In genomic region chr16:4594814-4595526, GRCm38 (mm10) we compare ENCODE assay signal across 8 mouse cellular contexts. TPM values are rescaled to one million over a fixed set of nuclear protein-coding genes. Genes with fewer than 3 reads are reported as not detected.
DNase-seq lines count a peak whose midpoint lies in the region; ATAC-seq and TF ChIP-seq lines count a peak whose summit lies in the region.

No protein-coding gene starts in this region.

- peak overlapping the region; percentile 98 for H3K9ac ChIP-seq in heart, embryonic 13.5 days
- peak overlapping the region; percentile 81 for H3K9ac ChIP-seq in liver, embryonic 11.5 days (ENCODE audit: low read depth, low read length)

- 2% methylated on average over 47 of the region's 52 CpGs for WGBS in spleen, adult 2 months
- WGBS in heart, embryonic 13.5 days: 1% methylated on average over 41 of the region's 52 CpGs
- under 1% methylated on average over 43 of the region's 52 CpGs for WGBS in liver, embryonic 11.5 days
- 2% methylated on average over 45 of the region's 52 CpGs for WGBS in small intestine, adult 2 months

- DNase-seq in cerebellum, adult 8-10 months: peak; percentile 44
- no peak for DNase-seq in spleen, adult 2 months (ENCODE audit: low read depth in 1 of 2, low spot score in 2 of 2)
- DNase-seq in spleen, postnatal 14 days (ENCODE audit: low spot score in 2 of 2): no peak
- DNase-seq in liver, embryonic 11.5 days (ENCODE audit: low spot score): no peak
- DNase-seq in urinary bladder, postnatal 25 days (ENCODE audit: low spot score): no peak

- H3K9me3 ChIP-seq in heart, embryonic 13.5 days: no peaks in the 10 kb centered on the region
- no peaks in the 10 kb centered on the region for H3K9me3 ChIP-seq in liver, embryonic 11.5 days (ENCODE audit: control insufficient read depth, low read length)

- no peak for ATAC-seq in cerebellum, adult (ENCODE audit: insufficient number of reproducible peaks, low FRiP score, low TSS enrichment)
- ATAC-seq in heart, embryonic 13.5 days (ENCODE audit: extremely low read depth, insufficient number of reproducible peaks, low FRiP score, low TSS enrichment): peak; percentile 4; the same call in 1 of the 2 replicates
- no peak for ATAC-seq in liver, embryonic 11.5 days (replicated peaks; ENCODE audit: low FRiP score)

- H3K36me3 ChIP-seq in spleen, adult 2 months (ENCODE audit: control insufficient read depth, insufficient read depth, low read length): no peaks in the 10 kb centered on the region
- H3K36me3 ChIP-seq in heart, embryonic 13.5 days: peaks cover 14% of the 10 kb centered on the region
- peaks cover 6% of the 10 kb centered on the region; the same call in 1 of the 2 replicates for H3K36me3 ChIP-seq in liver, embryonic 11.5 days (ENCODE audit: control insufficient read depth, insufficient read depth, low read length)
- H3K36me3 ChIP-seq in small intestine, adult 2 months (ENCODE audit: control insufficient read depth, insufficient read depth, low read length): no peaks in the 10 kb centered on the region

- H3K4me1 ChIP-seq in spleen, adult 2 months (ENCODE audit: control insufficient read depth, insufficient read depth, insufficient read length): no peaks in the 10 kb centered on the region; the same call in 1 of the 2 replicates
- H3K4me1 ChIP-seq in heart, embryonic 13.5 days: peaks cover 71% of the 10 kb centered on the region
- H3K4me1 ChIP-seq in liver, embryonic 11.5 days (replicated peaks; ENCODE audit: control insufficient read depth, insufficient read depth, low read length): peaks cover 43% of the 10 kb centered on the region
- H3K4me1 ChIP-seq in small intestine, adult 2 months (ENCODE audit: control insufficient read depth, insufficient read depth, insufficient read length, low read length): peaks cover 6% of the 10 kb centered on the region; the same call in 1 of the 2 replicates

- H3K4me3 ChIP-seq in spleen, adult 2 months (ENCODE audit: extremely low read depth, insufficient read depth, insufficient read length): peak overlapping the region; percentile 61
- H3K4me3 ChIP-seq in heart, embryonic 13.5 days: peak overlapping the region; percentile 90
- peak overlapping the region; percentile 75 for H3K4me3 ChIP-seq in liver, embryonic 11.5 days (ENCODE audit: low read depth, low read length)
- peak overlapping the region; percentile 80 for H3K4me3 ChIP-seq in small intestine, adult 2 months (ENCODE audit: low read depth, low read length)

- 0 out of 2 replicates have a peak overlapping the region, but pooled peaks have one; percentile 39 for H3K27ac ChIP-seq in spleen, adult 2 months (ENCODE audit: insufficient read depth, low read length)
- H3K27ac ChIP-seq in heart, embryonic 13.5 days (replicated peaks): peak overlapping the region; percentile 97
- H3K27ac ChIP-seq in liver, embryonic 11.5 days (ENCODE audit: low read depth, low read length): peak overlapping the region; percentile 74; the same call in 1 of the 2 replicates
- H3K27ac ChIP-seq in small intestine, adult 2 months (ENCODE audit: insufficient read depth, low read depth, low read length): 0 out of 2 replicates have a peak overlapping the region, but pooled peaks have one; percentile 5

- no peak for TF ChIP-seq POLR2A in spleen, adult 2 months (IDR thresholded peaks at IDR 0.05; ENCODE audit: low read depth, low read length)
- no peak for TF ChIP-seq POLR2A in small intestine, adult 2 months (IDR thresholded peaks at IDR 0.05; ENCODE audit: low read depth, low read length)

- peaks cover 12% of the 10 kb centered on the region for H3K27me3 ChIP-seq in spleen, adult 2 months (ENCODE audit: control insufficient read depth, insufficient read depth, low read length)
- H3K27me3 ChIP-seq in heart, embryonic 13.5 days (replicated peaks): no peaks in the 10 kb centered on the region
- peaks cover 33% of the 10 kb centered on the region for H3K27me3 ChIP-seq in liver, embryonic 11.5 days (replicated peaks; ENCODE audit: control insufficient read depth, insufficient read depth, low read length)
- H3K27me3 ChIP-seq in small intestine, adult 2 months (ENCODE audit: control insufficient read depth, insufficient read depth, low read length): peaks cover 14% of the 10 kb centered on the region

- peak overlapping the region; percentile 83 for H3K4me2 ChIP-seq in heart, embryonic 13.5 days
- peak overlapping the region; percentile 82 for H3K4me2 ChIP-seq in liver, embryonic 11.5 days

- TF ChIP-seq CTCF in spleen, adult 2 months (IDR thresholded peaks at IDR 0.05; ENCODE audit: extremely low read depth, insufficient read depth, insufficient read length, insufficient replicate concordance): no peak
- no peak for TF ChIP-seq CTCF in small intestine, adult 2 months (IDR thresholded peaks at IDR 0.05; ENCODE audit: extremely low read depth, insufficient read length, insufficient replicate concordance, low read depth, low read length)

RNA-seq across cellular contexts. Expression of gene Glis2, which starts 0.5 kb away (rescaled TPM):
- 11.9 and 14.1 TPM in 2 replicates for polyA plus RNA-seq in spleen, adult 2 months (2012; rRNA removed)
- 19.9 and 23.5 TPM in 2 replicates for polyA plus RNA-seq in heart, embryonic 13.5 days (2015; fragmentation: Nextera tagmentation; extraction: Ambion mirVana)
- 10.8 and 11.7 TPM in 2 replicates for polyA plus RNA-seq in liver, embryonic 11.5 days (2014; fragmentation: Nextera tagmentation; extraction: Ambion mirVana)
- polyA plus RNA-seq in small intestine, adult 2 months (2012; rRNA removed): 8.6 and 10.1 TPM in 2 replicates

RNA-seq across cellular contexts. Expression of gene Pam16, which starts 29.8 kb away (rescaled TPM):
- 8.2 and 9.5 TPM in 2 replicates for polyA plus RNA-seq in spleen, adult 2 months (2012; rRNA removed)
- 136 and 139 TPM in 2 replicates for polyA plus RNA-seq in heart, embryonic 13.5 days (2015; fragmentation: Nextera tagmentation; extraction: Ambion mirVana)
- 110 and 116 TPM in 2 replicates for polyA plus RNA-seq in liver, embryonic 11.5 days (2014; fragmentation: Nextera tagmentation; extraction: Ambion mirVana)
- 6.0 and 8.7 TPM in 2 replicates for polyA plus RNA-seq in small intestine, adult 2 months (2012; rRNA removed)

RNA-seq across cellular contexts. Expression of gene Tfap4, which starts 35.3 kb away (rescaled TPM):
- polyA plus RNA-seq in spleen, adult 2 months (2012; rRNA removed): 5.6 and 8.7 TPM in 2 replicates
- 6.3 and 7.7 TPM in 2 replicates for polyA plus RNA-seq in heart, embryonic 13.5 days (2015; fragmentation: Nextera tagmentation; extraction: Ambion mirVana)
- 23.3 and 25.1 TPM in 2 replicates for polyA plus RNA-seq in liver, embryonic 11.5 days (2014; fragmentation: Nextera tagmentation; extraction: Ambion mirVana)
- polyA plus RNA-seq in small intestine, adult 2 months (2012; rRNA removed): 4.0 and 8.3 TPM in 2 replicates

RNA-seq across cellular contexts. Expression of gene Vasn, which starts 44.8 kb away (rescaled TPM):
- 23.6 and 31.3 TPM in 2 replicates for polyA plus RNA-seq in spleen, adult 2 months (2012; rRNA removed)
- 15.2 and 15.8 TPM in 2 replicates for polyA plus RNA-seq in heart, embryonic 13.5 days (2015; fragmentation: Nextera tagmentation; extraction: Ambion mirVana)
- polyA plus RNA-seq in liver, embryonic 11.5 days (2014; fragmentation: Nextera tagmentation; extraction: Ambion mirVana): 9.3 and 9.4 TPM in 2 replicates
- polyA plus RNA-seq in small intestine, adult 2 months (2012; rRNA removed): 6.5 and 7.8 TPM in 2 replicates

RNA-seq across cellular contexts. Expression of gene Dnaja3, which starts 44.8 kb away (rescaled TPM):
- 11.0 and 12.1 TPM in 2 replicates for polyA plus RNA-seq in spleen, adult 2 months (2012; rRNA removed)
- 65.6 and 72.5 TPM in 2 replicates for polyA plus RNA-seq in heart, embryonic 13.5 days (2015; fragmentation: Nextera tagmentation; extraction: Ambion mirVana)
- polyA plus RNA-seq in liver, embryonic 11.5 days (2014; fragmentation: Nextera tagmentation; extraction: Ambion mirVana): 104 and 111 TPM in 2 replicates
- 10.2 and 13.7 TPM in 2 replicates for polyA plus RNA-seq in small intestine, adult 2 months (2012; rRNA removed)

Comparison
In these comparisons a context has a peak if more than half of its experiments do, and no peak if none do; other contexts are left out.
1. H3K27ac ChIP-seq: peak in every context shown above with its lines; median percentile 97 in heart, embryonic 13.5 days; 74 in liver, embryonic 11.5 days; 39 in spleen, adult 2 months; 5 in small intestine, adult 2 months.
2. RNA of gene Pam16, which starts 29.8 kb away (polyA plus RNA-seq): 136 to 139 TPM in heart, embryonic 13.5 days and 110 to 116 TPM in liver, embryonic 11.5 days; 8.2 to 9.5 TPM in spleen, adult 2 months and 6.0 to 8.7 TPM in small intestine, adult 2 months; every median in the first group is over 10 times any median in the second.
3. Peak in every context shown above with its lines, with median percentiles within 50 percentile points of each other: H3K4me3 ChIP-seq.